Mouse (Mus musculus) olfactory bulb, adult 2 months (tissue): ENCODE measurements around the gene Specc1l.

Experiments used
- CTCF ChIP-seq: fragments of 200-500 bp; IDR thresholded peaks from 2 replicates; pipeline ENCODE4 v1.5.1; 2012; ENCODE audit warnings: low read depth, mild to moderate bottlenecking, low read length, moderate library complexity; ENCODE audit not compliant: insufficient read depth
- POLR2A ChIP-seq: fragments of 200-500 bp; IDR thresholded peaks from 2 replicates; pipeline ENCODE4 v1.6.1; 2012; ENCODE audit warnings: mild to moderate bottlenecking, low read depth, low read length, moderate library complexity; ENCODE audit not compliant: insufficient read depth

- TF ChIP-seq POLR2A (no peak), CTCF (no peak)
Measured at GRCm38 (mm10) chr10:75326553-75326952, 114.7 kb downstream of the Specc1l start.
